Mouse (Mus musculus): ENCODE measurements around the gene Ranbp1. TPM values are rescaled to one million over a fixed set of nuclear protein-coding genes. Genes with fewer than 3 reads are reported as not detected.

The Ranbp1 gene
- polyA plus RNA-seq, 1 experiment from 2014 or later = 273 TPM

DNA sequence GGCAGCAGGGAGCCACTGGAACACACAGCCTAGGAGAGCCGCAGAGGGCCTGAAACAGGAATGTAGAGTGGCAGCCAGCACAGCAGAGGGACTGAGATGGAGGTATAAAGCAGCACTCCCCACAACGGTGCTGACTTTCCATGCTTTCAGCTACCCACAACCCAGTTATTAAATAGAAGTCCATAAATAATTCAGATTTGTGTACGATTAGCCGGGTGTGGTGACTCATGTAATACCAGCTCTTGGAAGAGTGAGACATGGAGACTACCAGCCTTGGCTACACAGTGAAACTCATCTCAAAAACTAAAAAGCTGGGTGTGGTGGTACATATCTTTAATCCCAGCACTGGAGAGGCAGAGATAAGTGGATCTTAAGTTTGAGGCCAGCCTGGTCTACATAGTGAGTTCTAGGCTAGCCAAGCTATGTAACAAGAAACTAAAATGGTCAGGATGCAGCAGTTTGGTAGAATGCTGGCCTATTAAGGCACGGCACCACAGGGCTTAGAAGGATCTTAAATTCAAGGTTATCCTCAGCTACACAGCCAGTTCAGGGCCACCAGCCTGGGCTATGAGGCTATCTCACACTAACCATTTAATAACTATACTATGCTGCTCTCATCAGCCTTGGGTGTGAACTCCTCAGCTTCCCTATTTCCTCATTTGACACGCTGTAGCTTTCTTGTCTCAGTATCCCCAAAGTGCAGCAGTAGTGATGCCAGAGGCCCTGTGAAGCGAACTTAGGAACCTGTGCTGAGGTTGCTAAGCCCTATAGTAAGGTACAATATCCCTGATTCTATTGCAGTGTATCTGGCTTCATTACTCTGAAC lies 11.6 kb downstream of the Ranbp1 start:
- ATAC-seq (ENCODE audit: low FRiP score, low TSS enrichment) (no peak), DNase-seq (ENCODE audit: low spot score) (no peak)
- no peak overlapping the region; the same call in 1 of the 2 replicates for H3K9ac ChIP-seq (ENCODE audit: low read length)
- H3K27ac ChIP-seq (replicated peaks) = peak overlapping the region; percentile 40
- 58% methylated on average over 7 of the region's 7 CpGs for WGBS
- no peak overlapping the region for H3K4me2 ChIP-seq (replicated peaks; ENCODE audit: low read depth)
- no peaks in the 10 kb centered on the region for H3K9me3 ChIP-seq (ENCODE audit: control insufficient read depth, low read length)
- H3K36me3 ChIP-seq (ENCODE audit: control insufficient read depth, insufficient read depth, low read length) = peaks cover 11% of the 10 kb centered on the region; the same call in 1 of the 2 replicates
- 0 out of 2 replicates have a peak, but pooled peaks cover 4% of the 10 kb centered on the region for H3K4me1 ChIP-seq (replicated peaks; ENCODE audit: control insufficient read depth, insufficient read depth)
- no peak overlapping the region for H3K4me3 ChIP-seq (ENCODE audit: low read depth, low read length)
- H3K27me3 ChIP-seq (ENCODE audit: control insufficient read depth, insufficient read depth, low read length) = no peaks in the 10 kb centered on the region
- TF ChIP-seq CTCF (IDR thresholded peaks at IDR 0.05; ENCODE audit: low read depth) (no peak), EP300 (optimal IDR thresholded peaks at IDR 0.05) (no peak)

DNA sequence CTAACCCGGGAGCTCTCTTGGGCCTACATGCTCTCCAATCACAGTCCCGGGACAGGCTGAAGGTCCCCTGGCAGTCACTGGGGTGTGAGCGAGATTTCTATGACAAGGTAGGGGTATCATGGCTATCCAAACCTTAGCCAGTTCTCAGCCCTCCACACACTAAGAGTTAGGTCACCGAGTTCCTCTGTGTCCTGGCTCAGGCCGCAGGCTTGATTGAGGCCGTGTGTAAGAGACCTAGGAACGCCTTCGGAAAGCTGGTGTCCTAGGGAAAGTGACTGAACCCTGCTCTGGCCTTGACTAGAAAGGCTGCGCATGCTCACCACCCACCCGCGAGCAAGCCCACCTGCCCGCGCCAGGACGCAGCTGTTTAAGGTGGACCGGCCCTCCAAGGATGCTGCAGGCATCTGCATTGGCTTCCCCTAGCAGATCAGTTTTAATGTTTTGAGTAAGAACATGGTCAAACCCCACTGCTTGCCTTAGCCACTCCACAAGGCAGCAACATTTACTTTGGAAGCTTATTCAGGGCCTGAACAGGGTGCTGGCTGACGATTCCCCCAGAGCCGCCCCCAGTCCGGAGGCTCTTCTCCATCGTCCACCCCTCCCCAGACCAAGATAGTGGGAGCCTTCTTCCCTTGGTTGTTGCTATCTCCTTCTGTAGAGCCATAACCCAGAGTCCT lies 13.0 kb downstream of the Ranbp1 start:
- peak overlapping the region; percentile 70 for H3K4me3 ChIP-seq (ENCODE audit: low read depth, low read length)
- H3K36me3 ChIP-seq (ENCODE audit: control insufficient read depth, insufficient read depth, low read length) = peaks cover 8% of the 10 kb centered on the region; the same call in 1 of the 2 replicates
- DNase-seq (ENCODE audit: low spot score) (peak; percentile 57), ATAC-seq (ENCODE audit: low FRiP score, low TSS enrichment) (peak; percentile 66)
- H3K9ac ChIP-seq (ENCODE audit: low read length) = peak overlapping the region; percentile 82
- WGBS = 1% methylated on average over 19 of the region's 19 CpGs
- no peaks in the 10 kb centered on the region for H3K27me3 ChIP-seq (ENCODE audit: control insufficient read depth, insufficient read depth, low read length)
- peak overlapping the region; percentile 86 for H3K27ac ChIP-seq (replicated peaks)
- TF ChIP-seq CTCF (IDR thresholded peaks at IDR 0.05; ENCODE audit: low read depth) = no peak
- no peak for TF ChIP-seq EP300 (optimal IDR thresholded peaks at IDR 0.05)
- 0 out of 2 replicates have a peak, but pooled peaks cover 4% of the 10 kb centered on the region for H3K4me1 ChIP-seq (replicated peaks; ENCODE audit: control insufficient read depth, insufficient read depth)
- H3K4me2 ChIP-seq (replicated peaks; ENCODE audit: low read depth) = peak overlapping the region; percentile 81
- H3K9me3 ChIP-seq (ENCODE audit: control insufficient read depth, low read length) = no peaks in the 10 kb centered on the region

DNA sequence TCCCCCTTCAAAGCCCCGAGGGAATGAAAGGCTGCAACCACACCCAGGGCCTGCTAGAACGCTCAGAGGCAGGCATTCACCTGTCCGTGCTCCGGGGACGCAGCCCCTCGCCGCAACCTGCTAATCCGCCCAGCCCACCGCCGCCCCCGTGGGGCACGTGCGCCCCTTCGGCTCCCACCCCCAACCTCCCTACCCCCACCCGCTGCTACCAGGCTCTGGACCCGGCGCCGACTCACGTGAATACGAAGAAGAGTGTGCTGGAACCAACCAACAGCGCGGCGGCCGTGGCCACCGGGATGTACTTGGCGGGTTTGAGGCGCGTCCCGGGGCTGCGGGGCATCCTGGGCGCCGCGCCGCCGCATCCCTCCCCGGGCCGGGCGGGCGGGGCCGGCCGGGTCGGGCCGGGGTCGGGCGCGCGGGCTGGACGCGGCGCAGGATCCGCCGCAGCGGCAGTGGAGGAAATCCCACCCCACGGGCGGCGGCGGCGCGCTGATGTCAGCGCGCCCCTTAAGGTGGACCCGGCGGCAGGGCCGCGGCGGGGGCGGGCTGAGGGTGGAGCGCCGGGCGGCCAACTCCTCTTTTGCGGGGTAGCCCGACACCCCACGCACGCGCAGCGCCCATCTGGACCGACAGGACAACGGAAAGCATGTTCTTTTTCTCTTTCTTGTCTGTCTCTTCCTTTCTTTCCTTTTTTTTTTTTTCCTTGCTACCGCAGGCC lies 13.7 kb downstream of the Ranbp1 start, which contains the start of gene Zdhhc8:
Gene Zdhhc8, minus strand, starts transcription at position 466 of the 718 bp plus-strand sequence.
- WGBS = under 1% methylated on average over 62 of the region's 79 CpGs

DNA sequence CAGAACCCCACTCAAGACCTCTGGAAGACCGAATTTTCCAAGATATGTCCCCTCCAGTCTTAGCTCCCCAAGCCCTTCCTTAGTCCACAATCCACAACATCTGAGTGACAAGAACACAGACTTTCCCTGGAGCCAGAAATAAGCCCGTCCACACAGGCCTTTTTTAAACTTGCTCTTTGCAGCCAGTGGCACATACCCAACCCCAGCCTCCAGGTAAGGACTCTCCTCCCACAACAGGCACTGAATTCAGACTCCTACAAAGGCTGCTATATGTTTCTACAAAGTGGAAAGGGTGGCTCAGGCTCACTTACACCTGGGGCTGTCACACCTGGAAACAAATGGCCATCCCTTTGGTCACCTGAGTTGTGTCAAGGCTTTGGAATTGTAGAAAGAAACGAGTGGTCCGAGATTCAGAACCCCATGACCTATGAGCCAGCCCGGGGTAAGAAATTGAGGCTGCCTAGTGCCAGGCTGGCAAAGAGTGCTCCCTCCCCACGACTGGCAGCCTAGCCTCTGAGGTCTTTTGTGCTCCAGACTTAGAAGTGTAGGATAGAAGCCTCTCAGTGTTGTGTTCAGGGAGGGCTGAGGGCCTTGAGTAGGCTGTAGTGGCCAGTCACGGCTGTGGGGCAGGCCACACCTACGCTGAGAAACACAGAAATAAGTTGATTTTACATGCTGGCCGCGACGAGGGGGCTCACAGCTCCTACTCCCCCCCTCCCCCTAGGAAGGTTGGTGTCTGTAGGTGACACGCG lies 14.4 kb downstream of the Ranbp1 start:
- peak overlapping the region; percentile 81 for H3K4me2 ChIP-seq (replicated peaks; ENCODE audit: low read depth)
- peak overlapping the region; percentile 86 for H3K27ac ChIP-seq (replicated peaks)
- peak overlapping the region; percentile 82 for H3K9ac ChIP-seq (ENCODE audit: low read length)
- H3K4me3 ChIP-seq (ENCODE audit: low read depth, low read length) = peak overlapping the region; percentile 70
- H3K36me3 ChIP-seq (ENCODE audit: control insufficient read depth, insufficient read depth, low read length) = 0 out of 2 replicates have a peak, but pooled peaks cover under 1% of the 10 kb centered on the region
- 8% methylated on average over 13 of the region's 13 CpGs for WGBS
- no peaks in the 10 kb centered on the region for H3K9me3 ChIP-seq (ENCODE audit: control insufficient read depth, low read length)
- H3K4me1 ChIP-seq (replicated peaks; ENCODE audit: control insufficient read depth, insufficient read depth) = 0 out of 2 replicates have a peak, but pooled peaks cover 4% of the 10 kb centered on the region
- peak; percentile 38 for DNase-seq (ENCODE audit: low spot score)
- TF ChIP-seq CTCF (IDR thresholded peaks at IDR 0.05; ENCODE audit: low read depth) = no peak
- TF ChIP-seq EP300 (optimal IDR thresholded peaks at IDR 0.05) = no peak
- no peaks in the 10 kb centered on the region for H3K27me3 ChIP-seq (ENCODE audit: control insufficient read depth, insufficient read depth, low read length)
- ATAC-seq (ENCODE audit: low FRiP score, low TSS enrichment) = 0 out of 2 replicates have a peak, but pooled peaks have one; percentile 24

More for the DNA sequence above, 13.7 kb downstream of the Ranbp1 start, which contains the start of gene Zdhhc8:
- Histone ChIP-seq H3K4me2 (replicated peaks; ENCODE audit: low read depth) (peak within 1 kb of the TSS; percentile 81), H3K36me3 (ENCODE audit: control insufficient read depth, insufficient read depth, low read length) (0 out of 2 replicates have a peak, but pooled peaks cover 5% of the 10 kb centered on the region), H3K4me3 (ENCODE audit: low read depth, low read length) (peak within 1 kb of the TSS; percentile 70), H3K27ac (replicated peaks) (peak within 1 kb of the TSS; percentile 86), H3K9me3 (ENCODE audit: control insufficient read depth, low read length) (no peaks in the 10 kb centered on the region), H3K27me3 (ENCODE audit: control insufficient read depth, insufficient read depth, low read length) (no peaks in the 10 kb centered on the region), H3K9ac (ENCODE audit: low read length) (peak within 1 kb of the TSS; percentile 82), H3K4me1 (replicated peaks; ENCODE audit: control insufficient read depth, insufficient read depth) (0 out of 2 replicates have a peak, but pooled peaks cover 4% of the 10 kb centered on the region)
- ATAC-seq (ENCODE audit: low FRiP score, low TSS enrichment) (peak; percentile 72), DNase-seq (ENCODE audit: low spot score) (peak; percentile 75)
- TF ChIP-seq EP300 (optimal IDR thresholded peaks at IDR 0.05) (no peak), CTCF (IDR thresholded peaks at IDR 0.05; ENCODE audit: low read depth) (no peak)

DNA sequence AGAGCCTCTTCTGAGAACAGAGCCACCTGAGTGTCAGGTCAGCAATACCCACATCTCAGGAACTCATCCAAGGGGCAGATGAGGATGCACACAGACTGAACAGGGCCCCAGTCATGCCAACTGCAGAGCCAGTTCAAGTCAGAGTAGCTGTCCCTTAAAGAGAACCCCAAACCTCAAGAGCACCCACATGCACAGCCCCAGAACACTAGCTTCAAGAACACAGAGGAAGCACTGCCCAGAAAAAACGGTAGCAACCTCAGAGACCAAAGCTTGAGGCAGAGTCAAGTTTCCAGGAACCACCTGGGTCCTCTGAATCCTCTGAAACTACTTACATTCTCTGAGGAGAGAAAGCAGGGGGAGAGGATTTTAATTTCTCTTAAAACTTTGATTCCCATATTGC lies 15.1 kb downstream of the Ranbp1 start:
- 28% methylated on average over 1 of the region's 1 CpGs for WGBS
- H3K27me3 ChIP-seq (ENCODE audit: control insufficient read depth, insufficient read depth, low read length) = no peaks in the 10 kb centered on the region
- H3K9me3 ChIP-seq (ENCODE audit: control insufficient read depth, low read length) = no peaks in the 10 kb centered on the region
- H3K9ac ChIP-seq (ENCODE audit: low read length) = 0 out of 2 replicates have a peak overlapping the region, but pooled peaks have one; percentile 13
- TF ChIP-seq EP300 (optimal IDR thresholded peaks at IDR 0.05) (no peak), CTCF (IDR thresholded peaks at IDR 0.05; ENCODE audit: low read depth) (no peak)
- ATAC-seq (ENCODE audit: low FRiP score, low TSS enrichment) = no peak
- H3K36me3 ChIP-seq (ENCODE audit: control insufficient read depth, insufficient read depth, low read length) = no peaks in the 10 kb centered on the region; the same call in 1 of the 2 replicates
- no peak overlapping the region for H3K27ac ChIP-seq (replicated peaks)
- no peak overlapping the region for H3K4me3 ChIP-seq (ENCODE audit: low read depth, low read length)
- 0 out of 2 replicates have a peak, but pooled peaks cover 4% of the 10 kb centered on the region for H3K4me1 ChIP-seq (replicated peaks; ENCODE audit: control insufficient read depth, insufficient read depth)
- DNase-seq (ENCODE audit: low spot score) = no peak
- H3K4me2 ChIP-seq (replicated peaks; ENCODE audit: low read depth) = no peak overlapping the region

All from stomach, postnatal 0 days (tissue).